Mouse (Mus musculus): ENCODE measurements around the gene Sart3.
"Not testable (repeated sequence)": the region's sequence is repeated elsewhere in the genome, so short reads cannot be mapped to it uniquely, and the experiment has no call there.

GRCm38 (mm10) chr5:113784104-113784503 is 11.8 kb upstream of the Sart3 start:
- not testable (repeated sequence) for TF ChIP-seq EP300, CTCF (IDR thresholded peaks at IDR 0.05; ENCODE audit: low read depth)

Measured in heart, postnatal 0 days (tissue).